Mouse (Mus musculus) liver, postnatal 0 days (tissue): ENCODE measurements around the gene Myo1b. TPM values are rescaled to one million over a fixed set of nuclear protein-coding genes. Genes with fewer than 3 reads are reported as not detected.

Source experiments
- ATAC-seq: fragments of 200-750 bp; cut with Nextera tagmentation; 2 replicates; pipeline ENCODE4 v1.8.0; 2017; ENCODE audit warnings: mild to moderate bottlenecking, moderate library complexity
- DNase-seq: peaks from one replicate; pipeline ENCODE4 v3.0.0-alpha.2; 2016
- H3K27ac ChIP-seq: fragments of 300-500 bp; sonication (generic); 2 replicates; pipeline ENCODE4 v1.5.1; 2014; ENCODE audit warnings: antibody characterized with exemption, moderate library complexity, mild to moderate bottlenecking, low read depth
- H3K27me3 ChIP-seq: fragments of 300-500 bp; sonication (generic); 2 replicates; pipeline ENCODE4 v1.6.1; 2014; ENCODE audit warnings: low read length, control low read depth, mixed read lengths; ENCODE audit not compliant: insufficient read depth
- H3K36me3 ChIP-seq: fragments of 300-500 bp; sonication (generic); replicated peaks from 2 replicates; pipeline ENCODE4 v1.6.1; 2014; ENCODE audit warnings: mild to moderate bottlenecking, control low read depth, low read length, moderate library complexity, mixed read lengths; ENCODE audit not compliant: insufficient read depth
- H3K4me1 ChIP-seq: fragments of 300-500 bp; sonication (generic); 2 replicates; pipeline ENCODE4 v1.6.1; 2014; ENCODE audit warnings: antibody characterized with exemption, mild to moderate bottlenecking, control low read depth; ENCODE audit not compliant: insufficient read depth
- H3K4me2 ChIP-seq: fragments of 300-500 bp; sonication (generic); 2 replicates; pipeline ENCODE4 v1.6.1; 2014; ENCODE audit warnings: low read depth, mild to moderate bottlenecking, low read length, moderate library complexity, mixed read lengths
- H3K4me3 ChIP-seq: fragments of 300-500 bp; sonication (generic); 2 replicates; pipeline ENCODE4 v1.5.1; 2014; ENCODE audit warnings: low read depth, low read length
- H3K9ac ChIP-seq: fragments of 300-500 bp; sonication (generic); replicated peaks from 2 replicates; pipeline ENCODE4 v1.6.1; 2014; ENCODE audit warnings: mild to moderate bottlenecking, moderate library complexity
- H3K9me3 ChIP-seq: fragments of 300-500 bp; sonication (generic); 2 replicates; pipeline ENCODE4 v1.6.1; 2016; ENCODE audit warnings: mild to moderate bottlenecking, control low read depth, low read length, mixed read lengths
- CTCF ChIP-seq: sonication (generic); IDR thresholded peaks from 2 replicates; pipeline ENCODE4 v1.5.1; 2016; ENCODE audit warnings: antibody characterized with exemption, low read depth
- EP300 ChIP-seq: IDR thresholded peaks from 2 replicates; pipeline ENCODE4 v1.6.1; 2016; ENCODE audit warnings: antibody characterized with exemption, low read depth, mild to moderate bottlenecking
- WGBS: fragments of 180-500 bp; shearing (Covaris S2); extraction: QIAGEN DNeasy Blood & Tissue Kit; methylation state at CpG from one replicate; pipeline ENCODE4 v1.1.7; 2014; ENCODE audit not compliant: insufficient replicate concordance; 5-methylcytosine and 5-hydroxymethylcytosine counted together
- polyA plus RNA-seq: library from polyadenylated mRNA; unstranded; fragments of >200 nt; fragmentation: Nextera tagmentation; extraction: Ambion mirVana; gene quantifications from 2 replicates; pipeline ENCODE4 v1.2.1, GENCODE M21; 2015

Myo1b gene
- polyA plus RNA-seq, 1 experiment from 2014 or later = 10.7 TPM

- H3K27me3 ChIP-seq = no peaks in the 10 kb centered on the region
- no peaks in the 10 kb centered on the region for H3K36me3 ChIP-seq
- DNase-seq (no peak), ATAC-seq (no peak)
- H3K4me1 ChIP-seq = peaks cover 21% of the 10 kb centered on the region
- TF ChIP-seq EP300 (no peak), CTCF (no peak)
- no peak overlapping the region for H3K4me3 ChIP-seq
- H3K9ac ChIP-seq = no peak overlapping the region
- H3K9me3 ChIP-seq = no peaks in the 10 kb centered on the region
- H3K4me2 ChIP-seq = no peak overlapping the region
- no peak overlapping the region for H3K27ac ChIP-seq
- 23% methylated on average over 8 of the region's 8 CpGs for WGBS
Measured at GRCm38 (mm10) chr1:51907821-51908220, 8.1 kb downstream of the Myo1b start.

- Histone ChIP-seq H3K4me2 (no peak overlapping the region), H3K9me3 (no peaks in the 10 kb centered on the region), H3K27ac (no peak overlapping the region), H3K9ac (no peak overlapping the region), H3K4me3 (no peak overlapping the region), H3K4me1 (peaks cover 21% of the 10 kb centered on the region), H3K27me3 (no peaks in the 10 kb centered on the region), H3K36me3 (no peaks in the 10 kb centered on the region)
- WGBS = 82% methylated on average over 8 of the region's 8 CpGs
- TF ChIP-seq CTCF (no peak), EP300 (no peak)
- ATAC-seq (no peak), DNase-seq (no peak)
Measured at GRCm38 (mm10) chr1:51906206-51906906, 9.5 kb downstream of the Myo1b start.

DNA sequence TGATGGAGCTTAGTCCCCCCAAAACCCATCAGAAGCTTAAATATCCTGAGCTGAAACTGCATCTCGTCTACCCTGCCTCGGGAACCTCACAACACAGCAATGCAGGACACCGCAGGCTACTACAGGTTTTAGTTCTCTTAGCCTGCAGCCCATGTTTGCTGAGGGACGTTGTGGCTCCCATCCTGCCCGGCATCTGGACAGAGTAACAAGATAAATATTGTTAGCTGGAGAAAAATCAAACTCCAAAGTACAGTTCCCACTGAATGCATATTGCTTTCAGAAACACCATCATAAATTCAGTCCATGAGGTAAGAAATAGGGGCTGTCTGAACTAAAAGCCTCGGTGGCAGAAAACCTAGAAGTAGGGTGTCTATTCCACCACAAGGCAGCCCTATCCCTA, 10.8 kb downstream of the Myo1b start:
- no peak for DNase-seq

GRCm38 (mm10) chr1:51897160-51897572, 18.7 kb downstream of the Myo1b start:
- peaks cover 24% of the 10 kb centered on the region for H3K4me1 ChIP-seq
- ATAC-seq = no peak

More for the DNA sequence above, 10.8 kb downstream of the Myo1b start:
- H3K9ac ChIP-seq = no peak overlapping the region
- no peak overlapping the region for H3K27ac ChIP-seq
- peaks cover 21% of the 10 kb centered on the region for H3K4me1 ChIP-seq
- H3K4me3 ChIP-seq = no peak overlapping the region
- TF ChIP-seq CTCF = no peak
- TF ChIP-seq EP300 = no peak
- no peaks in the 10 kb centered on the region for H3K27me3 ChIP-seq
- WGBS = 52% methylated on average over 6 of the region's 6 CpGs
- no peak overlapping the region; the same call in 1 of the 2 replicates for H3K4me2 ChIP-seq
- H3K9me3 ChIP-seq = no peaks in the 10 kb centered on the region
- no peak for ATAC-seq
- H3K36me3 ChIP-seq = no peaks in the 10 kb centered on the region

DNA sequence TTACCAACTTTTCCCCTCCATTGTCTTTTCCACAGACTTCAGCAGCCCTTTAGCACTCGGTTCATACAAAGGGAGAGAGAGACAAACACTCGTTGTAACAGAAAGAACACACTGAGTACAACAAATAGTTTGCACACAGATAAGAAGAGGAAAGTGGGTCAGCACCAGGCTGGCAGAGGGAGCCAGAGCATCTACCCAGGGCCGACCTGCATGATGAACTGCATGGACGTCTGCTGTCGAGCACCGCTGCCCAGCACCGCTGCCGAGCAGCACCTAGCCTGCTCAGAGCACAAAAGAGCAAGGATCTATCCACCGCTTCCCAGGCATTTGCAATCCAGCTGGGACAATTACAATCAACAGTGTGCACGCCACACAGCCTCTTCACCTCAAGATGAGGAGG, 19.9 kb downstream of the Myo1b start:
- Histone ChIP-seq H3K27me3 (no peaks in the 10 kb centered on the region), H3K4me1 (peaks cover 24% of the 10 kb centered on the region), H3K4me2 (peak overlapping the region; percentile 55), H3K9ac (0 out of 2 replicates have a peak overlapping the region, but pooled peaks have one; percentile 21), H3K36me3 (no peaks in the 10 kb centered on the region), H3K9me3 (no peaks in the 10 kb centered on the region), H3K4me3 (peak overlapping the region; percentile 15), H3K27ac (peak overlapping the region; percentile 57)
- 52% methylated on average over 10 of the region's 10 CpGs for WGBS
- no peak for DNase-seq
- TF ChIP-seq EP300 (no peak), CTCF (no peak)
- ATAC-seq = peak; percentile 70

More at GRCm38 (mm10) chr1:51897160-51897572, 18.7 kb downstream of the Myo1b start:
- no peaks in the 10 kb centered on the region for H3K36me3 ChIP-seq
- TF ChIP-seq CTCF (no peak), EP300 (no peak)
- H3K27me3 ChIP-seq = no peaks in the 10 kb centered on the region
- H3K4me3 ChIP-seq = no peak overlapping the region
- 68% methylated on average over 5 of the region's 6 CpGs for WGBS
- no peak overlapping the region for H3K9ac ChIP-seq
- no peaks in the 10 kb centered on the region for H3K9me3 ChIP-seq
- H3K27ac ChIP-seq = no peak overlapping the region
- no peak overlapping the region for H3K4me2 ChIP-seq
- no peak for DNase-seq

- TF ChIP-seq EP300 (no peak), CTCF (no peak)
- Histone ChIP-seq H3K4me2 (peak overlapping the region; percentile 55), H3K9me3 (no peaks in the 10 kb centered on the region), H3K36me3 (no peaks in the 10 kb centered on the region), H3K27ac (peak overlapping the region; percentile 2; the same call in 1 of the 2 replicates), H3K9ac (no peak overlapping the region; the same call in 1 of the 2 replicates), H3K27me3 (no peaks in the 10 kb centered on the region), H3K4me1 (peaks cover 24% of the 10 kb centered on the region), H3K4me3 (peak overlapping the region; percentile 15; the same call in 1 of the 2 replicates)
- WGBS = 55% methylated on average over 3 of the region's 3 CpGs
- peak; percentile 44; the same call in 1 of the 2 replicates for ATAC-seq
- no peak for DNase-seq
Measured at GRCm38 (mm10) chr1:51894721-51895120, 21.1 kb downstream of the Myo1b start.
